Mouse (Mus musculus) CH12.LX (cell line): Measurements from ENCODE around the gene Hnrnpa1. TPM values are rescaled to one million over a fixed set of nuclear protein-coding genes. Genes with fewer than 3 reads are reported as not detected.

Experiments used
- DNase-seq: peaks from one replicate; pipeline ENCODE4 v3.0.0-alpha.2; 2013; ENCODE audit errors: extremely low read depth
- H3K27ac ChIP-seq: 2 replicates; pipeline ENCODE4 v1.5.1; 2012; ENCODE audit warnings: low read depth, mild to moderate bottlenecking, control low read depth, moderate library complexity; ENCODE audit not compliant: insufficient read depth
- H3K27me3 ChIP-seq: replicated peaks from 2 replicates; pipeline ENCODE3; 2012; ENCODE audit warnings: inconsistent platforms
- H3K36me3 ChIP-seq, 2 experiments: replicated peaks in 1 of 2; 2 replicates each; pipeline versions ENCODE3 to v1.6.1; 2012; ENCODE audit warnings: inconsistent platforms in 1 of 2, low read length in 1 of 2, mild to moderate bottlenecking in 1 of 2, mixed read lengths in 1 of 2, moderate library complexity in 1 of 2; ENCODE audit not compliant: control insufficient read depth in 1 of 2, insufficient read depth in 1 of 2
- H3K4me1 ChIP-seq, 2 experiments: 2 replicates each; pipeline ENCODE4 v1.6.1; 2012; ENCODE audit warnings: inconsistent platforms in 1 of 2, moderate library complexity in 1 of 2; ENCODE audit not compliant: insufficient read depth in 2 of 2, control insufficient read depth in 1 of 2
- H3K4me2 ChIP-seq: 2 replicates; pipeline ENCODE4 v1.6.1; 2012; ENCODE audit warnings: low read depth, mild to moderate bottlenecking, control low read depth; ENCODE audit not compliant: poor library complexity, insufficient read depth, severe bottlenecking
- H3K4me3 ChIP-seq, 3 experiments: fragments of 150-350 bp in 1 of 3; sonication (generic) in 1 of 3; replicated peaks in 1 of 3; 2 replicates each; pipeline versions ENCODE3 to v1.5.1; 2011 to 2012; ENCODE audit warnings: low read depth in 2 of 3, low read length in 2 of 3, mild to moderate bottlenecking in 2 of 3, moderate library complexity in 2 of 3, control low read depth in 1 of 3, improper control_type of control experiment in 1 of 3, inconsistent platforms in 1 of 3, mixed read lengths in 1 of 3; ENCODE audit not compliant: poor library complexity in 1 of 3
- H3K79me2 ChIP-seq: replicated peaks from 2 replicates; pipeline ENCODE4 v1.6.1; 2012; ENCODE audit warnings: mild to moderate bottlenecking, moderate library complexity; ENCODE audit not compliant: control insufficient read depth, poor library complexity, insufficient read depth, severe bottlenecking; ENCODE audit errors: extremely low read depth
- H3K9ac ChIP-seq: 2 replicates; pipeline ENCODE4 v1.6.1; 2012; ENCODE audit warnings: low read depth, mild to moderate bottlenecking, control low read depth, moderate library complexity; ENCODE audit not compliant: insufficient read depth
- H3K9me3 ChIP-seq: replicated peaks from 2 replicates; pipeline ENCODE3; 2012; ENCODE audit warnings: low read length, inconsistent platforms, mixed read lengths
- CHD1 ChIP-seq: IDR thresholded peaks from 2 replicates; pipeline ENCODE4 v1.6.1; 2012; ENCODE audit warnings: low read depth, low read length, improper control_type of control experiment, inconsistent platforms
- CHD2 ChIP-seq: IDR thresholded peaks from 2 replicates; pipeline ENCODE4 v1.6.1; 2011; ENCODE audit warnings: low read length, improper control_type of control experiment
- E2F4 ChIP-seq: IDR thresholded peaks from 2 replicates; pipeline ENCODE4 v1.6.1; 2011; ENCODE audit warnings: low read depth, low read length, improper control_type of control experiment; ENCODE audit not compliant: insufficient replicate concordance
- ELF1 ChIP-seq: IDR thresholded peaks from 2 replicates; pipeline ENCODE4 v1.6.1; 2014; ENCODE audit warnings: low read depth, mild to moderate bottlenecking, inconsistent platforms, low read length, improper control_type of control experiment
- ETS1 ChIP-seq: conservative IDR thresholded peaks from 2 replicates; pipeline ENCODE4 v1.6.1; 2012; ENCODE audit warnings: low read depth, mild to moderate bottlenecking, inconsistent platforms, low read length, improper control_type of control experiment, moderate library complexity
- GABPA ChIP-seq: IDR thresholded peaks from 2 replicates; pipeline ENCODE4 v1.6.1; 2012; ENCODE audit warnings: low read depth, low read length, improper control_type of control experiment, inconsistent platforms; ENCODE audit not compliant: insufficient replicate concordance
- HCFC1 ChIP-seq: IDR thresholded peaks from 2 replicates; pipeline ENCODE4 v1.6.1; 2012; ENCODE audit warnings: low read depth, mild to moderate bottlenecking, inconsistent platforms, low read length, improper control_type of control experiment
- JUN ChIP-seq: IDR thresholded peaks from 2 replicates; pipeline ENCODE4 v1.6.1; 2011; ENCODE audit warnings: low read depth, mild to moderate bottlenecking, low read length, improper control_type of control experiment, moderate library complexity; ENCODE audit not compliant: insufficient read depth
- KAT2A ChIP-seq: IDR thresholded peaks from 2 replicates; pipeline ENCODE4 v1.6.1; 2012; ENCODE audit warnings: low read length, improper control_type of control experiment, inconsistent platforms; ENCODE audit not compliant: insufficient replicate concordance
- MAFK ChIP-seq: IDR thresholded peaks from 2 replicates; pipeline ENCODE4 v1.6.1; 2011; ENCODE audit warnings: low read length, improper control_type of control experiment; ENCODE audit not compliant: insufficient replicate concordance
- MAX ChIP-seq: IDR thresholded peaks from 2 replicates; pipeline ENCODE4 v1.6.1; 2011; ENCODE audit warnings: low read length, improper control_type of control experiment
- MAZ ChIP-seq: IDR thresholded peaks from 2 replicates; pipeline ENCODE4 v1.6.1; 2012; ENCODE audit warnings: low read depth, mild to moderate bottlenecking, inconsistent platforms, low read length, improper control_type of control experiment, moderate library complexity
- MEF2A ChIP-seq: IDR thresholded peaks from 2 replicates; pipeline ENCODE4 v1.6.1; 2014; ENCODE audit warnings: low read depth, mild to moderate bottlenecking, inconsistent platforms, low read length, improper control_type of control experiment, borderline replicate concordance
- MYC ChIP-seq: IDR thresholded peaks from 2 replicates; pipeline ENCODE4 v1.6.1; 2011; ENCODE audit warnings: low read depth, mild to moderate bottlenecking, improper control_type of control experiment, low read length
- NRF1 ChIP-seq: IDR thresholded peaks from 2 replicates; pipeline ENCODE4 v1.6.1; 2014; ENCODE audit warnings: low read depth, mild to moderate bottlenecking, inconsistent platforms, low read length, improper control_type of control experiment, moderate library complexity
- PAX5 ChIP-seq: IDR thresholded peaks from 2 replicates; pipeline ENCODE4 v1.6.1; 2012; ENCODE audit warnings: low read length, inconsistent platforms, mixed read lengths
- POLR2A ChIP-seq: IDR thresholded peaks from 2 replicates; pipeline ENCODE4 v1.6.1; 2011; ENCODE audit warnings: low read depth, mild to moderate bottlenecking, improper control_type of control experiment, low read length
- RCOR1 ChIP-seq: conservative IDR thresholded peaks from 2 replicates; pipeline ENCODE4 v1.6.1; 2012; ENCODE audit warnings: low read depth, mild to moderate bottlenecking, inconsistent platforms, low read length, improper control_type of control experiment
- SIN3A ChIP-seq: IDR thresholded peaks from 2 replicates; pipeline ENCODE4 v1.6.1; 2012; ENCODE audit warnings: low read length, improper control_type of control experiment, inconsistent platforms
- TBP ChIP-seq: conservative IDR thresholded peaks from 2 replicates; pipeline ENCODE4 v1.6.1; 2011; ENCODE audit warnings: low read depth, low read length, improper control_type of control experiment
- TCF12 ChIP-seq: IDR thresholded peaks from 2 replicates; pipeline ENCODE4 v1.6.1; 2014; ENCODE audit warnings: low read depth, mild to moderate bottlenecking, inconsistent platforms, low read length, improper control_type of control experiment
- USF2 ChIP-seq: conservative IDR thresholded peaks from 2 replicates; pipeline ENCODE4 v1.6.1; 2011; ENCODE audit warnings: low read depth, low read length, improper control_type of control experiment
- ZKSCAN1 ChIP-seq: IDR thresholded peaks from 2 replicates; pipeline ENCODE4 v1.6.1; 2012; ENCODE audit warnings: low read depth, inconsistent platforms, low read length, improper control_type of control experiment, borderline replicate concordance
- ZMIZ1 ChIP-seq: IDR thresholded peaks from 2 replicates; pipeline ENCODE4 v1.6.1; 2012; ENCODE audit warnings: low read depth, mild to moderate bottlenecking, inconsistent platforms, low read length, improper control_type of control experiment
- ZNF384 ChIP-seq: IDR thresholded peaks from 2 replicates; pipeline ENCODE4 v1.6.1; 2012; ENCODE audit warnings: low read depth, low read length, improper control_type of control experiment, inconsistent platforms
- dilution Hi-C: fragments of 300-500 bp; cut with MboI; formaldehyde crosslinking; loops from 2 replicates; pipeline ENCODE4 v1.14.3; 2020; ENCODE audit warnings: low sequenced_read_pairs; ENCODE audit not compliant: extremely low pct_unique_long_range_greater_than_20kb, extremely low pct_ligation_motif_present
- in situ Hi-C: fragments of 300-500 bp; cut with MboI; formaldehyde crosslinking; loops from 3 replicates; pipeline ENCODE4 v1.14.3; 2019; ENCODE audit warnings: low sequenced_read_pairs, low pct_ligation_motif_present, low pct_unique_long_range_greater_than_20kb, mixed read lengths
- polyA plus RNA-seq: library from polyadenylated mRNA; unstranded; fragments of >175 nt; gene quantifications from 2 replicates; pipeline ENCODE4 v1.2.1, GENCODE M21; 2012; ENCODE audit warnings: low read depth; ENCODE audit not compliant: insufficient read length
- total RNA-seq, 2 experiments: library from RNA; depleted of rRNA; stranded (reverse); fragments of 300-350 nt in 1 of 2; fragments of >200 nt in 1 of 2; gene quantifications; 2 replicates each; pipeline ENCODE4 v1.2.3; 2012 to 2014

The Hnrnpa1 gene
- total and polyA plus RNA-seq, 3 experiments, result 635 to 1,799 (median 757) TPM

- no peaks in the 10 kb centered on the region for H3K9me3 ChIP-seq
- H3K36me3 ChIP-seq, result peaks cover 29 to 48% of the 10 kb centered on the region in 2 experiments
- TF ChIP-seq ETS1 (0 out of 2 replicates have a peak, but pooled peaks have one; percentile 7), ZNF384 (no peak), MAZ (peak; percentile 74), TBP (peak; percentile 76), GABPA (no peak), NRF1 (no peak), CHD1 (peak; percentile 80; the same call in 1 of the 2 replicates), MYC (peak; percentile 15; the same call in 1 of the 2 replicates), ELF1 (0 out of 2 replicates have a peak, but pooled peaks have one; percentile 39), CHD2 (peak; percentile 94), USF2 (no peak), ZMIZ1 (peak; percentile 44; the same call in 1 of the 2 replicates), TCF12 (peak; percentile 17; the same call in 1 of the 2 replicates), MEF2A (no peak; the same call in 1 of the 2 replicates), POLR2A (no peak), KAT2A (peak; percentile 64; the same call in 1 of the 2 replicates), SIN3A (peak; percentile 74), HCFC1 (peak; percentile 26; the same call in 1 of the 2 replicates), RCOR1 (no peak), MAX (no peak), ZKSCAN1 (no peak), MAFK (no peak), JUN (no peak), E2F4 (peak; percentile 88; the same call in 1 of the 2 replicates), PAX5 (no peak)
- TF ChIP-seq, all 38 proteins: peak for 13
- Histone ChIP-seq H3K4me2 (no peak overlapping the region), H3K27ac (peak overlapping the region; percentile 86), H3K27me3 (no peaks in the 10 kb centered on the region), H3K4me1 (peaks cover 0 to 29% of the 10 kb centered on the region in 2 experiments; a peak in 3 of 4 replicates), H3K79me2 (peaks cover 79% of the 10 kb centered on the region), H3K9ac (peak overlapping the region; percentile 88), H3K4me3 (peak overlapping the region; percentile 54 to 60 (median 59))
- peak; percentile 100 for DNase-seq
- dilution Hi-C loops (no loop called here), in situ Hi-C loops (no loop called here)
These were observed 1.0 kb upstream of the Hnrnpa1 start for GRCm38 (mm10) chr15:103239130-103239684.
